Mouse (Mus musculus): ENCODE measurements around the gene Sv2b.
"Not testable (repeated sequence)": the region's sequence is repeated elsewhere in the genome, so short reads cannot be mapped to it uniquely, and the experiment has no call there.

GRCm38 (mm10) chr7:75194919-75195230 is 114.2 kb downstream of the Sv2b start:
- not testable (repeated sequence) for TF ChIP-seq CTCF (IDR thresholded peaks at IDR 0.05; ENCODE audit: control insufficient read depth, insufficient read depth, low read length); POLR2A (IDR thresholded peaks at IDR 0.05; ENCODE audit: borderline replicate concordance, control insufficient read depth, low read depth, low read length)

Measured in bone marrow, adult 2 months (tissue).